Mouse (Mus musculus): Measurements from ENCODE around the gene Paxip1.
A peak's percentile ranks its signal among the peaks of the same experiment; 100 is the strongest.

The Paxip1 gene

DNA sequence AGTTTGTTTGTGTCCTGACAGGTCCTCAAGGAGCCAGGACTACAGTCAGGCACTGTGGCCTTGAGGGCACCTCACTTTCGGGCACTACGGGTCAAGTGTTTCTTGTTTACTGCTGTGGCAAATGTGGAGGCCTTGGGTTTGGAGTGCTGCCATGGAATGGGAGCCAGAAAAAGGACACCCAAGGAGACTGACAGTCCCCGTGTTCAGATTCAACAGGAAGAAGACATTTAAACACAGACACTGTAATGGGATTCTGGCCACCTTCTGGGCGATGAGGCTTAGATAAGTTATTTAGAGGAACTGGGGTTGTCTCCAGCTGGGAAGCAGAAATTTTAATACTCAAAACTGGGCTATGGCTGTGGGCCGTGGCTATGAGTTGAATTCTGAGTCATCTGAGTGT is 60.8 kb downstream of the Paxip1 start:
- DNase-seq (ENCODE audit: low read depth, low spot score): peak; percentile 21

DNA sequence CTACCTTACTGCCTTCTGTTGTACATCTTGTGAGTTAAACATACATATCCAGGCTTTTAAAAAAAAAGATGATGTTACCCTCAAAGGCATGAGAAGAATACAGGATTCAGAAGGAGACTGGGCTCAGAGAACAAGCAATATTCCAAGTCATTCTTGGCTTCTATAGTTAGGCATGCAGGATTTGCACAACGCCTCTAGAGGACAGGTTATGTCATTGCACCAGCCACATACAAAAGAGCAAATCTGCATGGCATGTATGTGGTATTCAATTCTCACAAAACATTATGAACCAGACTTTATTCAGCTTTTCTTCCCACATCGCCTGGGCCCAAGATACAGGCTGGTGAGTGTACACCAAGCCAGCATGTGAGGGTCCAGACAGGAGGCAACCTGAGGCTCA is 67.0 kb downstream of the Paxip1 start:
- DNase-seq (ENCODE audit: low read depth, low spot score): no peak

DNA sequence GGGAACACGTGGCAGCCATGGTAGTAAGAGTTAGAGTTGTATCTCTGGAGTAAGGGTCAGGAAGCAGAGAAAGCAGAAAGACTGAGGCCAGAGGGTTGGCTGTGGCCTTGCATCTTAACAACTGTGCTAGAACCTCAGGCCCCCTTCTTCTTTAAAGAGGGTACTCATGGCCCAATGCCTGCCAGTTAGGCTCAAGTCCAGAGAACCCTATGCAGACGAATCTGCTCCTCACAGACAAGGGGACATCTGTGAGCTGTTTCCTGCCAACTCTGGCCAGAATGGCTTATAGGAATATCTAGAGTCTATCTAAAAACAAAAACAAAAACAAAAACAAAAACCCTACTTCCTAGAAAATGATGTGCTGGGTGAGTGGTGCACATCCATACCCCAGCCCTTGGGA is 72.2 kb downstream of the Paxip1 start:
- DNase-seq (ENCODE audit: low read depth, low spot score): no peak

DNA sequence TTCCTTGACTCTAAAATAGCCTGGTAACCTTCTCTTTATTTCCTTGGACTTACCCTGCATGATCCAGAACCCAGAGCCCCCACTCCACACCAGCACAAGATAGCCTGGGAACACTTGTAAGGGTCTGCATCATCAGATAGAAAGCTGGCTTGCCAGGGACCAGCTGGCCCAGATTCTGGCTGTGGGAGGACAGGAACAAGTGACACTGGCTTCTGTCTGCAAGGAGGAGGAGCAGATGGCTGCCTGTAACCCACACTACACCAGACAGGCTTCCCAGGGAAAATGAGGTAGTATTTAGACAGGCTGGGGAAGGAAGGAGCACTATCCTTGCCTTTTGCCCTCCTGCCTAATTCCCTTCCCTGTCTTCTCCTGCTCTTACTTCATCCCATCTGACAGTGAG is 74.2 kb downstream of the Paxip1 start:
- no peak for DNase-seq (ENCODE audit: low read depth, low spot score)

DNA sequence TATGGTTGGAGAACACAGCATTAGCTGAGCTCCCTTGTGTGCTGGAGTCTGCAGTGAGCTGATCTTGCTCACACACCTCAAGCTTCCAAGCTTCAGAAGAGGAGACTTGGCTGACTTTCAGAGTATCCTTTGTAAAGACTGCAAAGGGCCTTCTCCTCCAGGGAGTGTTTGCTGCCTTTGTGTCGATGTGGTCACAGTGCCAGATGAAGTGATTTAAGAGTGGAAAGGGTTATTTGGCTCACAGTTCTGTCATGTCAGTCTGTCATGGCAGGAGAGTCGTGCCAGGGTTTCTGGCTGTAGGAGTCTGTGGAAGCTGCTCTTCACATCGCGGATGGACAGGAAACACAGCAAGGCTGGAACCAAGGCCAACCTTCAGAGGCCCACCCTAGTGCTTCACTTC is 75.5 kb downstream of the Paxip1 start:
- DNase-seq (ENCODE audit: low read depth, low spot score): peak; percentile 56

DNA sequence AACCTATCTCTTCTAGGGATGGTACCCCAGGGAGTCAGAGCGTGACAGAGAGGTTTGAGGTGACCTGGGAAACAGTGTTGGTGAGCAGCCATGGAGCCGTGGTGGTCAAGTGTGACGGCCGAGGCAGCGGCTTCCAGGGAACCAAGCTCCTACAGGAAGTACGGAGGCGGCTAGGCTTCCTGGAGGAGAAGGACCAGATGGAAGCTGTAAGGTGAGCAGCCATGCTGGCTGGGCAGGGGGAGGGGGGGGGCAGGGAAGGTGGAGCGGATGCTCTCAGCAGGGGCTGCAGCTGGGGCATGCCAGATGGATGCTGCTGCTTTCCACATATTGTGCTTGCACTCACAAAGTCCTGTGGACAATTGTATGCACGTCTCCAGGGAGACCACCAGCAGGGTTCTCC is 77.1 kb downstream of the Paxip1 start:
- no peak for DNase-seq (ENCODE audit: low read depth, low spot score)

DNA sequence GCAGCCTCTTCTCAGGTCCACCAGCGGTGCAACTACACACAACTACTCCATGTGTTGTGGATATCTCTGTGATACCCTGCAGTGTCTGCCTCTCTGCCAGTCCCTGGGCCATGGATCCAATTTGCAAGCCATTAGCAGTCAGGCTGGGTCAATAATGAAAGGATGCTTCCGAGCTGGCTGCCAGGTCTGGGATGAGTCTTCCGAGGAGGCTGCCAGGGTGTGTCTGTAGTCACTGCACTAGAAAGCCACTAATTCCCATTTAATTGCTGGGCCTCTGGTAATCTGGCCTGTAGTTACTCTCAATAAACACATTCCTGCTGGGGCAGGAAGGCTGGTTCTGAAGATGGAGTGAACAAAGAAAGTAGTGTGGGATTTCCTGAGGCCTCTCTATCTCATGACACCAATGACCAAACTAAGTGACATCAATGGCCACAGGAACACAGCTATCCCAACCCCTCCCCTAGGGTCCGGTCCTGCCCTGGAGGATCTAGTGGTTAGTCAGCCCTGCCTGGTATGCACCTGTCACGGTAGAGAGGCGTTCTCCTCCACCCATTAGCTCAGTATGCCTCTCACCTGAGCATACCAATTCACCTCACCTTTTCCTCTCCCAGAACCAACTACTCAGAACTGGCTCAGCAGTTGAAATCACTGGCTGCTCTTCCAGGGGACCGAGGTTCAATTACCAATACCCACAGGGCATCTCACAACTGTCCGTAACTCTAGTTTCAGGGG is 79.9 kb downstream of the Paxip1 start:
- no peak for DNase-seq (ENCODE audit: low read depth, low spot score)

DNA sequence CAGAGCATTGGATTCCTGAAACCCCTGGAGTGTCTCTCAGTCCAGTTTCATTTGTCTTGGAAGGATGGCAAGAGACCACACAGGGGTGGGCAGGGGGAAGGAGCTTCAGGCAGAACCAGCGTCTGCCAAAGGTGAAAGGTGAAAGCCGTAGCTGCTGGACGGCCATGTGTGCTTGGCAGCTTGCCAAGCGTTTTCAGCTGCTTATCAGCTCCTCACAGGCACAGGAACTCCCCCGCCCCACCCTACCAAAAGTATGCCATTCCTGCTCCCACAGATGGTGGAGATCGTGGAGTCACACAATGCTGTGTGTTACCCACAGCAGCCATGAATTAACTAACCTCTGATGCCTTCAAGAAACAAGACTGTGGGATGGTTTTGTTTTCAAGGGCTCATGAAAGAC is 83.3 kb downstream of the Paxip1 start:
- no peak for DNase-seq (ENCODE audit: low read depth, low spot score)

DNA sequence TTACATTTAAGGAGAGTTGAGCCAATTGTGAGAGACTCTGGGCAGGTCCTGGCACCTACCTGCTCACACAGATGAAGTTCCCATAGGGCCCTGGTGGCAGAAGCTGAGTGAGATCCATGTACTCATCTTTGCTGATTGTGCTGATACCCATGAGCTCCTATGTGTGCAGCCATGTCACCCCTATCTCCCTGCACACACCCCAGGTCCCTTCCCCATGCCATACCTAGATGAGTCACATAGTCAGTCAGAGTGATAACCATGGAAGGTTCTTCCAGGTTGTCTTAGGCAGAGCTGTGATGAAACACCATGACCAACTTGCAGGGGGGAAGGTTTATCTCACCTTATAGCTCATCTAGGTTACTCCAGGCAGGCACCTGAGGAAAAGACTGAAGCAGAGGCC is 84.2 kb downstream of the Paxip1 start:
- DNase-seq (ENCODE audit: low read depth, low spot score): no peak

DNA sequence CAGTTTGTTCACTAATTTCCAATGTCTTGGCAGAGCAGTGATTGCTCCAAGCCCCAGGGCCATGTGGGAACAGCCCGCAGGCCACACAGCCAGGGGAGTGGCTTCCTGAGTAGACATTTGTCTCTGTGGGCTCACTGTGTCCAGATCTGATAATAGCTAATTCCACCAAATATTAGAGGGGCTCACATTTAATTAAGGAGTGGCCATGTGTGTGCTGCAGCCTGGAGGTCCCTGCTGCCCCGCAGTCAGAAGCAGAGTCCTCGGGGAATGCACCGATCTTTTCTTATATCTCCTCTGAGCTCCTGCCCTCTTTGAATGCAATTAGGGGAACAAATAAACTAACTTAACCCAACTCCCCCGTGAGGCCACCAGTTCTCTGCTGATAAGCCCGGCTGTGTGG is 84.9 kb downstream of the Paxip1 start:
- DNase-seq (ENCODE audit: low read depth, low spot score): no peak

DNA sequence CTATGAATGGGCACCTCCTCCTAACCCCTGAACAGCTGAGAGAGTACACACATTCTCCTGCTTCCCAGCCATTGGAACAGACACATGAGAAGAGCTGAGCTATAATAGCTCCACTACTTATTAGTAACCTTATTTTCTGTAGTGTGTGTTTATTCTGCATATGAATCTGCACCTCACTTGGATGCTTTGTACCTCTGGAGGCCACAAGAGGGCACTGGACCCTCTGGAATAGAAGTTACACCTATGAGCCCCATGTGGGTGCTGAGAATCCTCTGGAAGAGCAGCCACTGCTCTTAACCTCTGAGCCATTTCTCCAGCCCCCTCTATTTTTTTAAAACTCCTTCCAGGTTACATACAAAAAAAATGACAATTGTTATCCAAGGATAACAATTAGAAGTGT is 86.5 kb downstream of the Paxip1 start:
- DNase-seq (ENCODE audit: low read depth, low spot score): no peak

DNA sequence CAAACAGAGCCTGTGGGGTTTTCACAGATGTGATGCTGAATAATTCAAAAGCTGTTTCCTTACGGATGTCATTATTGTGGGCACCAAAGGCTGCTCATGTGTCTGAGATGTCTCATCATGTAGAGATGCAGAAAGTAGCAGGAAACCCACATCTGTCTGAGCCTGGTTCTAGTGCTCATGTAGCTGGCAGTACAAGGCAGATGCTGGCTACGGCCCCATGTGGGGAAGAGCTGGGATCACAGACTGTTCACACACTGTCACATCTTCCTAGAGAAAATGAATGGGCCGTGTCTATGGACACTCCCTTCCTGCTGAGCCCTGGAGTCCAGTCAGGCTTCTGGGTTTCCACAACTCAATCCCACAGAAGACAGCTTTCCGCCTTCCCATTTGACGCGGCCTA is 89.0 kb downstream of the Paxip1 start:
- DNase-seq (ENCODE audit: low read depth, low spot score): no peak
